Mouse (Mus musculus) liver, embryonic 14.5 days (tissue): ENCODE results near the gene Gm1113. TPM values are rescaled to one million over a fixed set of nuclear protein-coding genes. Genes with fewer than 3 reads are reported as not detected.

Source experiments
- ATAC-seq: fragments of 200-750 bp; cut with Nextera tagmentation; 2 replicates; pipeline ENCODE4 v1.8.0; 2017; ENCODE audit warnings: moderate number of reproducible peaks, mild to moderate bottlenecking, moderate library complexity; ENCODE audit not compliant: insufficient read depth
- DNase-seq, 3 experiments: peaks; one replicate each; pipeline ENCODE4 v3.0.0-alpha.2; 2012 to 2013; ENCODE audit warnings: low read depth in 3 of 3, low spot score in 3 of 3
- H3K27ac ChIP-seq: fragments of 300-500 bp; sonication (generic); 2 replicates; pipeline ENCODE4 v1.5.1; 2014; ENCODE audit warnings: moderate library complexity, mild to moderate bottlenecking, control low read depth, inconsistent platforms
- H3K27me3 ChIP-seq: fragments of 300-500 bp; sonication (generic); 2 replicates; pipeline ENCODE4 v1.6.1; 2014; ENCODE audit warnings: mild to moderate bottlenecking, low read length, moderate library complexity; ENCODE audit not compliant: control insufficient read depth, insufficient read depth
- H3K36me3 ChIP-seq: fragments of 300-500 bp; sonication (generic); replicated peaks from 2 replicates; pipeline ENCODE4 v1.6.1; 2014; ENCODE audit warnings: low read depth; ENCODE audit not compliant: control insufficient read depth, insufficient read depth
- H3K4me1 ChIP-seq, 2 experiments: fragments of 200-500 bp in 1 of 2; fragments of 300-500 bp in 1 of 2; sonication (generic) in 1 of 2; replicated peaks; 2 replicates each; pipeline ENCODE4 v1.6.1; 2012 to 2014; ENCODE audit warnings: antibody characterized with exemption in 1 of 2, inconsistent platforms in 1 of 2, low read length in 1 of 2; ENCODE audit not compliant: control insufficient read depth in 2 of 2, insufficient read depth in 2 of 2
- H3K4me2 ChIP-seq: fragments of 300-500 bp; sonication (generic); 2 replicates; pipeline ENCODE4 v1.6.1; 2014; ENCODE audit warnings: low read depth, mild to moderate bottlenecking, control low read depth, moderate library complexity
- H3K4me3 ChIP-seq, 2 experiments: fragments of 200-500 bp in 1 of 2; fragments of 300-500 bp in 1 of 2; sonication (generic) in 1 of 2; 2 replicates each; pipeline ENCODE4 v1.5.1; 2012 to 2014; ENCODE audit warnings: low read depth in 2 of 2, low read length in 2 of 2, mild to moderate bottlenecking in 2 of 2, control low read depth in 1 of 2, inconsistent platforms in 1 of 2, moderate library complexity in 1 of 2; ENCODE audit not compliant: insufficient read depth in 1 of 2
- H3K9ac ChIP-seq: fragments of 300-500 bp; sonication (generic); replicated peaks from 2 replicates; pipeline ENCODE4 v1.6.1; 2014; ENCODE audit warnings: mild to moderate bottlenecking, control low read depth, moderate library complexity
- H3K9me3 ChIP-seq: fragments of 300-500 bp; sonication (generic); 2 replicates; pipeline ENCODE4 v1.6.1; 2016; ENCODE audit warnings: low read length, mixed read lengths; ENCODE audit not compliant: control insufficient read depth
- CTCF ChIP-seq: IDR thresholded peaks from 2 replicates; pipeline ENCODE4 v1.5.1; 2016; ENCODE audit warnings: antibody characterized with exemption, low read depth, control low read depth
- EP300 ChIP-seq: IDR thresholded peaks from 2 replicates; pipeline ENCODE4 v1.6.1; 2016; ENCODE audit warnings: antibody characterized with exemption, low read depth
- WGBS: fragments of 180-500 bp; shearing (Covaris S2); extraction: QIAGEN DNeasy Blood & Tissue Kit; methylation state at CpG from one replicate; pipeline ENCODE4 v1.1.7; 2014; ENCODE audit not compliant: insufficient replicate concordance; 5-methylcytosine and 5-hydroxymethylcytosine counted together
- polyA plus RNA-seq, 2 experiments: library from polyadenylated mRNA; depleted of rRNA in 1 of 2; stranded (reverse) in 1 of 2; unstranded in 1 of 2; fragments of >200 nt; fragmentation: Nextera tagmentation in 1 of 2; extraction: Ambion mirVana in 1 of 2; gene quantifications; 2 replicates each; pipeline versions ENCODE4 v1.2.1 to v1.2.3; 2012 to 2014

Gm1113 gene
- polyA plus RNA-seq, 2 experiments = not detected

DNA sequence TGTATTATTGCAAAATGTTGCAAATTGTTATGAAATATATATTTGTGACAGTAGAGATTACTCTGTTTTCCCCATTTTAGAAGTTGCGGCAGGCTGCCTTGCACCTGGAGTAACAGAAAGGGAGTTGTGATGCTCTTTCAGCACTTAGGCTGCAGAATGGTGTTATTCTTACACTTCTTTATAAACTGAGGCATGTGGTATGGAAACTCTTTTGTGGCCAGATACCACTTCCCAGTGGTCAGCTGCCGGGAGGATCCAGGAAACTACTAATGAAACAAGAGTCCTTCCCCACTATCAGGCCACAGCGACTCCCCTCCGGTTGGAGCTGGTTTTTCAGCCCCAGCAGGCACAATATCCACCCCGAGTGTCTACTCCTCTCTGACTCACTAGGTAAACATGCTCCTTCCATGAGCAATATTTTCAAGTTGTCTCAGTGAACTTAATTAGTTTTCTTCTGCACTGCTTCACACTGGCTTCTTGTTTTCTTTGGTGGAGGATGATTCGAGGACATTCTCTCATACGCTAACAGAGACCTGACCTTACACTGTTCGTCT, 50.7 kb downstream of the Gm1113 start:
- peaks cover 0 to 2% of the 10 kb centered on the region in 2 experiments; a peak in 1 of 4 replicates for H3K4me1 ChIP-seq
- no peak for TF ChIP-seq CTCF
- no peak for TF ChIP-seq EP300
- ATAC-seq = no peak
- H3K27me3 ChIP-seq = no peaks in the 10 kb centered on the region
- H3K27ac ChIP-seq = no peak overlapping the region
- no peak overlapping the region for H3K4me2 ChIP-seq
- no peak for DNase-seq
- H3K9me3 ChIP-seq = no peaks in the 10 kb centered on the region
- 31% methylated on average over 8 of the region's 8 CpGs for WGBS
- H3K36me3 ChIP-seq = no peaks in the 10 kb centered on the region
- H3K4me3 ChIP-seq = no peak overlapping the region
- H3K9ac ChIP-seq = no peak overlapping the region

DNA sequence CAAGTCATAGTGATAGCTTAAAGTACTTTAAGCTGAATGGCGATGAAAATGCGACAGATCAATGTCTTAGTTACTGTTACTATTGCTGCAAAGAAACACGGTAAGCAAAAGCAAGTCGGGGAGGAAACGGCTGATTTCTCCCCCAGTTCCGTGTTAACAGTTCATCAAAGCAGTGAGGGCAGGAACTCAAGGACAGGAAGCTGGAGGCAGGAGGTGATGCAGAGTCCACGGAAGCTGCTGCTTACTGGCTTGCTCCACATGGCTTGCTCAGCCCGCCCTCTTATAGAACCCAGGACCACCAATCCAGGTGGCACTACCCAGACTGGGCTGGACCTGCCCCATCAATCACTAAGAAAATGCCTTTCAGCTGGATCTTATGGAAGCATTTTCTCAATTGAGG, 58.5 kb downstream of the Gm1113 start:
- no peak overlapping the region for H3K4me2 ChIP-seq
- no peak for DNase-seq
- H3K36me3 ChIP-seq = no peaks in the 10 kb centered on the region
- 33% methylated on average over 8 of the region's 8 CpGs for WGBS
- H3K27ac ChIP-seq = no peak overlapping the region
- no peak overlapping the region for H3K9ac ChIP-seq
- ATAC-seq = no peak
- no peaks in the 10 kb centered on the region for H3K9me3 ChIP-seq
- no peaks in the 10 kb centered on the region for H3K27me3 ChIP-seq
- TF ChIP-seq EP300 (no peak), CTCF (no peak)
- H3K4me1 ChIP-seq = no peaks in the 10 kb centered on the region
- no peak overlapping the region for H3K4me3 ChIP-seq

Other genes starting within 250 kb of the Gm1113 start
- 0.52 TPM in 2 replicates for gene Cdon, start 97.1 kb downstream of the Gm1113 start, polyA plus RNA-seq (2012; rRNA removed)
- gene Cdon, start 97.1 kb downstream of the Gm1113 start, polyA plus RNA-seq (2014; fragmentation: Nextera tagmentation; extraction: Ambion mirVana) = 0.21 and 0.36 TPM in 2 replicates
- 0.10 and 0.15 TPM in 2 replicates for gene Ddx25, start 40.3 kb upstream of the Gm1113 start, polyA plus RNA-seq (2012; rRNA removed)
- 0.17 and 0.19 TPM in 2 replicates for gene Ddx25, start 40.3 kb upstream of the Gm1113 start, polyA plus RNA-seq (2014; fragmentation: Nextera tagmentation; extraction: Ambion mirVana)
- 3.4 and 6.0 TPM in 2 replicates for gene Pus3, start 40.3 kb upstream of the Gm1113 start, polyA plus RNA-seq (2012; rRNA removed)
- 7.2 and 7.7 TPM in 2 replicates for gene Pus3, start 40.3 kb upstream of the Gm1113 start, polyA plus RNA-seq (2014; fragmentation: Nextera tagmentation; extraction: Ambion mirVana)
- gene Pate2, start 52.0 kb upstream of the Gm1113 start, polyA plus RNA-seq (2012; rRNA removed) = 0.06 and 0.09 TPM in 2 replicates
- gene Pate2, start 52.0 kb upstream of the Gm1113 start, polyA plus RNA-seq (2014; fragmentation: Nextera tagmentation; extraction: Ambion mirVana) = 0.19 and 0.29 TPM in 2 replicates
- 2.3 and 3.9 TPM in 2 replicates for gene Hyls1, start 52.1 kb upstream of the Gm1113 start, polyA plus RNA-seq (2012; rRNA removed)
- gene Hyls1, start 52.1 kb upstream of the Gm1113 start, polyA plus RNA-seq (2014; fragmentation: Nextera tagmentation; extraction: Ambion mirVana) = 8.6 and 9.1 TPM in 2 replicates
- gene Pate4, start 93.7 kb upstream of the Gm1113 start, polyA plus RNA-seq (2012; rRNA removed) = not detected in 2 replicates
- not detected in 2 replicates for gene Pate4, start 93.7 kb upstream of the Gm1113 start, polyA plus RNA-seq (2014; fragmentation: Nextera tagmentation; extraction: Ambion mirVana)
- gene Pate3, start 129.9 kb upstream of the Gm1113 start, polyA plus RNA-seq (2012; rRNA removed) = not detected in 2 replicates
- not detected in 2 replicates for gene Pate3, start 129.9 kb upstream of the Gm1113 start, polyA plus RNA-seq (2014; fragmentation: Nextera tagmentation; extraction: Ambion mirVana)
- not detected in 2 replicates for gene Pate1, start 169.1 kb upstream of the Gm1113 start, polyA plus RNA-seq (2012; rRNA removed)
- gene Pate1, start 169.1 kb upstream of the Gm1113 start, polyA plus RNA-seq (2014; fragmentation: Nextera tagmentation; extraction: Ambion mirVana) = not detected in 2 replicates
- not detected in 2 replicates for gene Gm17677, start 222.8 kb upstream of the Gm1113 start, polyA plus RNA-seq (2012; rRNA removed)
- not detected in 2 replicates for gene Gm17677, start 222.8 kb upstream of the Gm1113 start, polyA plus RNA-seq (2014; fragmentation: Nextera tagmentation; extraction: Ambion mirVana)